ENCODE assay signal across 8 mouse cellular contexts in the genomic region with DNA sequence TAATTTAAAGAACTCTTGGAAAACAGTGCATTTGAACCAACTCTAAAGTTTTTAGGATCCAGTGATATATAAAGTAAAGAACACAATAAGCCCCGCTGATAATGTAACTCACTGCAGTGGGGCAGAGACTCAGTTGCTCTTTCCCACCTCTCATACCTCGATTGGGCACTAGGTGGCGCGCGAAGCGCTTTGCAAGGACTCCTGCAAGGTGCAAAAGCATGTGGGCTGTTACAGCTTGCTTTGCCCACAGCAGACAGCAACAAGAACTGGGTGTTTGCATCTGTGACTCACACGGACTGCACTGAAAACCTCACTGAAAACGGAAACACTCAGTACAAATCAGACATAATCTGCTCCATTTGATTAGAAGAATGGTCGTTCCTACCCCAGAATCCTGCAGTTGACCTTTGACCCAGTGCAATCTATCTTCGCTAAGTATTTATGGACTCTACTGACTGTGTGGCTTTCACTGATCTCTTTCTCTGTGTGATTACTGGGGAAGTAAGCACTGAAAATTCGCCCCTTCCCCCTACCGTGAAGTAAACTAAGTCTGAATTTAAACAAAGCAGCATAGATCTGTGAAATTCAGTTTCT.
DNase-seq lines count a peak whose midpoint lies in the region; ATAC-seq and TF ChIP-seq lines count a peak whose summit lies in the region.

No protein-coding gene starts in this region.

- no peak for TF ChIP-seq POLR2A in embryonic fibroblast, embryonic 13.5 days (IDR thresholded peaks at IDR 0.05; ENCODE audit: low read depth, low read length)

- peak; percentile 87 for TF ChIP-seq CTCF in embryonic fibroblast, embryonic 13.5 days (IDR thresholded peaks at IDR 0.05; ENCODE audit: borderline replicate concordance, insufficient read depth, low read length)
- TF ChIP-seq CTCF in lung, embryonic 14.5 days (IDR thresholded peaks at IDR 0.05; ENCODE audit: low read depth) = peak; percentile 95

- H3K9ac ChIP-seq in lung, embryonic 14.5 days = no peak overlapping the region

- H3K27me3 ChIP-seq in lung, embryonic 14.5 days (ENCODE audit: insufficient read depth, low read length) = no peaks in the 10 kb centered on the region

- H3K4me3 ChIP-seq in embryonic fibroblast, embryonic 13.5 days (ENCODE audit: insufficient read depth, low read length) = no peak overlapping the region
- no peak overlapping the region for H3K4me3 ChIP-seq in lung, embryonic 14.5 days (ENCODE audit: low read depth, low read length)

- WGBS in lung, embryonic 14.5 days = 3% methylated on average over 12 of the region's 12 CpGs

- H3K4me1 ChIP-seq in embryonic fibroblast, embryonic 13.5 days (ENCODE audit: control insufficient read depth, insufficient read depth, low read length) = no peaks in the 10 kb centered on the region
- no peaks in the 10 kb centered on the region for H3K4me1 ChIP-seq in lung, embryonic 14.5 days (ENCODE audit: insufficient read depth)

- no peak overlapping the region for H3K27ac ChIP-seq in embryonic fibroblast, embryonic 13.5 days (ENCODE audit: insufficient read depth, low read length)
- H3K27ac ChIP-seq in lung, embryonic 14.5 days (ENCODE audit: low read depth) = no peak overlapping the region

- peak; percentile 20 for DNase-seq in CD4-positive helper T cell, adult 2 months (ENCODE audit: low read depth, low spot score)
- peak; percentile 96 for DNase-seq in brain, adult 2 months (ENCODE audit: low read depth, low spot score)
- peak; percentile 67 to 83 for DNase-seq in heart, postnatal 36 days
- peak; percentile 93 to 97 for DNase-seq in layer of hippocampus, adult 18-20 months (ENCODE audit: low spot score in 2 of 2)
- DNase-seq in lung, embryonic 14.5 days = peak; percentile 94
- DNase-seq in retina, embryonic 14.5 days (ENCODE audit: low spot score) = peak; percentile 92
- DNase-seq in thymus, postnatal 25 days = peak; percentile 71

- intact Hi-C loops in heart, postnatal 36 days (cut with DNase I) = loop anchor here (2.0 to 5.0 kb wide), 2 partner anchors 349 to 703 kb away; no protein-coding TSS in a partner anchor

- peak; percentile 83 for ATAC-seq in lung, embryonic 14.5 days (ENCODE audit: insufficient read depth)

- no peaks in the 10 kb centered on the region for H3K9me3 ChIP-seq in lung, embryonic 14.5 days (ENCODE audit: low read depth, low read length)

- no peaks in the 10 kb centered on the region for H3K36me3 ChIP-seq in lung, embryonic 14.5 days (ENCODE audit: insufficient read depth)

- no peak overlapping the region for H3K4me2 ChIP-seq in lung, embryonic 14.5 days

Comparison
In these comparisons a context has a peak if more than half of its experiments do, and no peak if none do; other contexts are left out.
1. DNase-seq: peak in every context shown above with its lines; median percentile 96 in brain, adult 2 months; 95 in layer of hippocampus, adult 18-20 months; 94 in lung, embryonic 14.5 days; 92 in retina, embryonic 14.5 days; 75 in heart, postnatal 36 days; 71 in thymus, postnatal 25 days; 20 in CD4-positive helper T cell, adult 2 months.